Mouse (Mus musculus) neural tube, embryonic 11.5 days (tissue): ENCODE measurements at regions not wholly inside any gene's neighbourhood (a gene's known extent, or its start where the extent isn't known, plus 50 kb on each side); places are given as distances from the start of the nearest gene placed in this dataset.

Experiments
- ATAC-seq: fragments of 200-750 bp; cut with Nextera tagmentation; 2 replicates; pipeline ENCODE4 v1.8.0; 2017; ENCODE audit warnings: moderate number of reproducible peaks, mild to moderate bottlenecking, moderate TSS enrichment, moderate library complexity; ENCODE audit not compliant: insufficient read depth, low FRiP score, low TSS enrichment
- DNase-seq: peaks from one replicate; pipeline ENCODE4 v3.0.0-alpha.2; 2015; ENCODE audit warnings: low spot score
- H3K27ac ChIP-seq: fragments of 300-500 bp; sonication (generic); 2 replicates; pipeline ENCODE4 v1.5.1; 2014; ENCODE audit warnings: low read depth, mild to moderate bottlenecking, low read length
- H3K27me3 ChIP-seq: fragments of 300-500 bp; sonication (generic); 2 replicates; pipeline ENCODE4 v1.6.1; 2014; ENCODE audit warnings: mild to moderate bottlenecking, low read length, mixed read lengths; ENCODE audit not compliant: control insufficient read depth, insufficient read depth
- H3K36me3 ChIP-seq: fragments of 300-500 bp; sonication (generic); 2 replicates; pipeline ENCODE4 v1.6.1; 2014; ENCODE audit warnings: mild to moderate bottlenecking, low read length, moderate library complexity, mixed read lengths; ENCODE audit not compliant: control insufficient read depth, insufficient read depth
- H3K4me1 ChIP-seq: fragments of 300-500 bp; sonication (generic); 2 replicates; pipeline ENCODE4 v1.6.1; 2014; ENCODE audit warnings: low read length, mixed read lengths; ENCODE audit not compliant: control insufficient read depth, insufficient read depth
- H3K4me2 ChIP-seq: fragments of 300-500 bp; sonication (generic); 2 replicates; pipeline ENCODE4 v1.6.1; 2014; ENCODE audit warnings: low read depth, mild to moderate bottlenecking, moderate library complexity
- H3K4me3 ChIP-seq: fragments of 300-500 bp; sonication (generic); 2 replicates; pipeline ENCODE4 v1.5.1; 2014; ENCODE audit warnings: low read depth, low read length
- H3K9ac ChIP-seq: fragments of 300-500 bp; sonication (generic); 2 replicates; pipeline ENCODE4 v1.6.1; 2014; ENCODE audit warnings: mild to moderate bottlenecking, low read length
- H3K9me3 ChIP-seq: fragments of 300-500 bp; sonication (generic); 2 replicates; pipeline ENCODE4 v1.6.1; 2016; ENCODE audit warnings: low read length; ENCODE audit not compliant: control insufficient read depth
- WGBS: fragments of 180-500 bp; shearing (Covaris S2); extraction: QIAGEN DNeasy Blood & Tissue Kit; methylation state at CpG from one replicate; pipeline ENCODE4 v1.1.7; 2014; 5-methylcytosine and 5-hydroxymethylcytosine counted together

DNA sequence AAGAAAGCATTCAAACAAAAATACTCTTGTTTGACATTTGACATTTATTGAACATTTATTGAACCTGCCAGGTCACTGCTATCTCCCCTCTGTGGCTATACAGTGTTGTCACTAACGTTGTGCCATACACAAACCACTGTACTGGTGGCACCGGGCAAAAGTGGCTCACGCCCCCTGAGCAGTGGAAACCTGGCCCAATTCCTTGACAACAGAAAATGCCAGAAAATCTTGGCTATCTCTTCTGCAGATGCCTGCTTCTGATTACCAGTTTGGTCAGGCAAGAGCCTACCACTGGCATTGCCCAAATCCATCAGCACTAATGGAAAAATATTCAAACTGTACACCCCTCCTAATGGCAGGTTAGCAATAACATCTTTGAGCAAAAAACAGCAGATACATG, 58.9 kb upstream of the Crim1 start:
- 89% methylated on average over 3 of the region's 3 CpGs for WGBS
- H3K4me3 ChIP-seq, result no peak overlapping the region
- no peak overlapping the region for H3K9ac ChIP-seq
- no peaks in the 10 kb centered on the region for H3K4me1 ChIP-seq
- H3K9me3 ChIP-seq, result no peaks in the 10 kb centered on the region
- no peaks in the 10 kb centered on the region for H3K27me3 ChIP-seq
- H3K4me2 ChIP-seq, result no peak overlapping the region
- H3K27ac ChIP-seq, result no peak overlapping the region
- no peak for DNase-seq
- no peak for ATAC-seq
- H3K36me3 ChIP-seq, result no peaks in the 10 kb centered on the region

DNA sequence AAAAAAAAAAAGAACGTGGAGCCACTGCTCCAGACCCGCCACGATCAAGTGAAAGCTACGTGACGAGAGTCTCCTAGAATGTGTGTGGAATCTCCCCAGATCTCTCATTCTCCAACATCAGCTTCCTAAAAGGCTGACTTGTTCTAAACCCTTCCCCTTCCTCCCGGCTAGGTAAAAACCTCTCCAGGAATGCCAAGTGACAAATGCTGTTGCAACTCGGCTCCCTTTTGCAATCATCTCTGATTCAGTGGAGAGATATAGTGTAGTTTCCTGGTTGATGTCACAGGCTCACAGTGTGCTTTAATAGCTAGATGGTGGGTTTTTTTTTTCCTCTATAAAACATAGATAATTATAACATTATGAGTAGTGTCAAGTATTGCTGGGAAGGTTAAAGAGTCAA, 57.6 kb upstream of the Crim1 start:
- DNase-seq (no peak), ATAC-seq (no peak)
- 92% methylated on average over 7 of the region's 7 CpGs for WGBS
- no peak overlapping the region for H3K27ac ChIP-seq
- no peaks in the 10 kb centered on the region for H3K9me3 ChIP-seq
- no peak overlapping the region for H3K4me3 ChIP-seq
- H3K36me3 ChIP-seq, result no peaks in the 10 kb centered on the region
- H3K9ac ChIP-seq, result no peak overlapping the region
- H3K27me3 ChIP-seq, result no peaks in the 10 kb centered on the region
- H3K4me1 ChIP-seq, result no peaks in the 10 kb centered on the region
- no peak overlapping the region for H3K4me2 ChIP-seq

DNA sequence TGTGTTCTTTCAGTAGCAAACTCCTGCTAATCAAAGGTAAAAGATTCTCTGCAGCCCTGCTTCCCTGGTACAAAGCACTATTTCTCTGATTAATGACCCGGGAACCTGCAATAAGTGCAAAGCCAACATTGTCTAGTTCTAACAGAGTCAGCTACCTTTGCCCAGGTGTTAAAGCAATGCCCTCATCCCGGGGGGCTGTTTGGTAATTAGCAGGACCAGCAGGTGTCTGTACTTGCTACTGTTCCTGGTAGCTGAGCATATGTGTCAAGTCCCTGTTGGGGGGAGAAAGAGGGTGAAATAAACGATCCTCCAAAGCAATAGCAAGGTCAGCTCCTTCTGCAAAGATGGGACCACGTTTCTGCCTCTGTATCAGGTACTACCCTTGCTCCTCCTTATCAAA, 54.7 kb upstream of the Crim1 start:
- Histone ChIP-seq H3K4me1 (no peaks in the 10 kb centered on the region), H3K27me3 (no peaks in the 10 kb centered on the region), H3K4me3 (no peak overlapping the region), H3K27ac (no peak overlapping the region), H3K4me2 (no peak overlapping the region), H3K36me3 (no peaks in the 10 kb centered on the region), H3K9me3 (no peaks in the 10 kb centered on the region), H3K9ac (no peak overlapping the region)
- DNase-seq, result no peak
- 59% methylated on average over 4 of the region's 4 CpGs for WGBS
- no peak for ATAC-seq
